In the genomic region with DNA sequence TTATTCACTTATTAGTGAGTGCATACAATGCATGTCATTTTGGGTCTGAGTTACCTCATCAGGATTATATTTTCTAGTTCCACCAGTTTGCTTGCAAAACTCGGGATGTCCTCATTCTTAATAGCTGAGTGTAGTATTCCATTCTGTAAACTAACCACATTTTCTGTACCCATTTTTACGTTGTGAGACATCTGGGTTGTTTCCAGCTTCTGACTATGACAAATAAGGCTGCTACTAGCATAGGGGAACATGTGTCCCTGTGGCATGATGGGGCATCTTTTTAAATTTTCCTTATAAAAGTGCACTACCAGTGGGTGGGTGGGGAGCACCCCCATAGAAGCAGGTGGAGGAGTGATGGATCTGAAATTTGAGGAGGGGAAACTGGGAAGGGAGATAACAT, we compare ENCODE assay signal across 30 mouse cellular contexts.
"Had no signal": no experiment of that assay in that cellular context is flagged by ENCODE, and none has a peak within 500 bp of the region (broad histone marks: within the 10 kb centered on the region; RNA-seq: fewer than 3 reads in every experiment).

No protein-coding gene starts in this region.

- H3K4me1 ChIP-seq: heart, embryonic 12.5 days; heart, embryonic 13.5 days; heart, embryonic 15.5 days; hindbrain, embryonic 10.5 days; hindbrain, embryonic 12.5 days; hindbrain, embryonic 13.5 days; hindbrain, embryonic 15.5 days; intestine, embryonic 15.5 days; kidney, embryonic 15.5 days had no signal

- H3K27me3 ChIP-seq: heart, embryonic 12.5 days; heart, embryonic 13.5 days; heart, embryonic 15.5 days; hindbrain, embryonic 12.5 days; hindbrain, embryonic 13.5 days; hindbrain, embryonic 15.5 days; intestine, embryonic 15.5 days; kidney, embryonic 15.5 days had no signal

- DNase-seq: heart, postnatal 10 days; heart, postnatal 14 days; heart, postnatal 36 days; heart, postnatal 4 days; kidney, adult 11 months; kidney, adult 18-20 months; kidney, adult 2 months; kidney, adult 8-10 months; kidney, adult 9 months; kidney, postnatal 10 days; kidney, postnatal 14 days; kidney, postnatal 25 days; kidney, postnatal 36 days; kidney, postnatal 4 days; layer of hippocampus, adult 9-11 months; layer of hippocampus, postnatal 36 days had no signal

- H3K27ac ChIP-seq: heart, embryonic 13.5 days; heart, embryonic 15.5 days; hindbrain, embryonic 10.5 days; hindbrain, embryonic 12.5 days; hindbrain, embryonic 13.5 days; hindbrain, embryonic 14.5 days; hindbrain, embryonic 15.5 days; hindbrain, postnatal 0 days; intestine, embryonic 15.5 days; kidney, embryonic 15.5 days; kidney, postnatal 0 days; layer of hippocampus, adult 2 months; left cerebral cortex, adult 2 months had no signal

- H3K9me3 ChIP-seq: heart, embryonic 12.5 days; heart, embryonic 13.5 days; heart, embryonic 15.5 days; hindbrain, embryonic 10.5 days; hindbrain, embryonic 12.5 days; hindbrain, embryonic 13.5 days; hindbrain, embryonic 15.5 days; intestine, embryonic 15.5 days; kidney, embryonic 15.5 days had no signal

- H3K36me3 ChIP-seq: heart, embryonic 12.5 days; heart, embryonic 13.5 days; heart, embryonic 15.5 days; hindbrain, embryonic 10.5 days; hindbrain, embryonic 12.5 days; hindbrain, embryonic 13.5 days; hindbrain, embryonic 15.5 days; intestine, embryonic 15.5 days; kidney, embryonic 15.5 days had no signal

- H3K4me3 ChIP-seq: heart, embryonic 12.5 days; heart, embryonic 13.5 days; heart, embryonic 15.5 days; hindbrain, embryonic 10.5 days; hindbrain, embryonic 12.5 days; hindbrain, embryonic 13.5 days; hindbrain, embryonic 15.5 days; intestine, embryonic 15.5 days; kidney, embryonic 15.5 days; layer of hippocampus, adult 2 months; left cerebral cortex, adult 2 months had no signal
